Mouse (Mus musculus): ENCODE measurements around the gene Cd151. TPM values are rescaled to one million over a fixed set of nuclear protein-coding genes. Genes with fewer than 3 reads are reported as not detected.

Cd151 gene
- total and polyA plus RNA-seq, 2 experiments from 2014 or later, result 12.4 to 55.8 TPM

- H3K27me3 ChIP-seq (ENCODE audit: insufficient read depth, low read length), result peaks cover 30% of the 10 kb centered on the region
- peaks cover 16% of the 10 kb centered on the region for H3K36me3 ChIP-seq (ENCODE audit: insufficient read depth)
- H3K9me3 ChIP-seq (ENCODE audit: low read length), result no peaks in the 10 kb centered on the region
- H3K4me2 ChIP-seq (ENCODE audit: low read depth), result no peak overlapping the region
- H3K9ac ChIP-seq, result no peak overlapping the region
- no peak for ATAC-seq
- no peak for DNase-seq
- WGBS, result 90% methylated on average over 17 of the region's 17 CpGs
- no peak for TF ChIP-seq CTCF (IDR thresholded peaks at IDR 0.05; ENCODE audit: low read depth)
- H3K27ac ChIP-seq (ENCODE audit: low read depth, low read length), result no peak overlapping the region
- peaks cover 9% of the 10 kb centered on the region for H3K4me1 ChIP-seq (ENCODE audit: insufficient read depth)
- no peak overlapping the region for H3K4me3 ChIP-seq (ENCODE audit: low read depth, low read length)
Measured at GRCm38 (mm10) chr7:141459301-141459711, 7.9 kb upstream of the Cd151 start.

GRCm38 (mm10) chr7:141460001-141460390 is 7.2 kb upstream of the Cd151 start:
- DNase-seq, result no peak
- Histone ChIP-seq H3K27me3 (ENCODE audit: insufficient read depth, low read length) (peaks cover 36% of the 10 kb centered on the region), H3K4me2 (ENCODE audit: low read depth) (no peak overlapping the region), H3K4me1 (ENCODE audit: insufficient read depth) (peaks cover 9% of the 10 kb centered on the region), H3K9ac (no peak overlapping the region), H3K36me3 (ENCODE audit: insufficient read depth) (peaks cover 16% of the 10 kb centered on the region), H3K27ac (ENCODE audit: low read depth, low read length) (no peak overlapping the region), H3K9me3 (ENCODE audit: low read length) (no peaks in the 10 kb centered on the region), H3K4me3 (ENCODE audit: low read depth, low read length) (no peak overlapping the region)
- no peak for TF ChIP-seq CTCF (IDR thresholded peaks at IDR 0.05; ENCODE audit: low read depth)
- 77% methylated on average over 5 of the region's 5 CpGs for WGBS
- no peak for ATAC-seq

- Histone ChIP-seq H3K27ac (ENCODE audit: low read depth, low read length) (no peak within 1 kb of the TSS), H3K36me3 (ENCODE audit: insufficient read depth) (peaks cover 16% of the 10 kb centered on the region), H3K27me3 (ENCODE audit: insufficient read depth, low read length) (peaks cover 41% of the 10 kb centered on the region), H3K4me3 (ENCODE audit: low read depth, low read length) (peak within 1 kb of the TSS; percentile 34), H3K4me1 (ENCODE audit: insufficient read depth) (peaks cover 9% of the 10 kb centered on the region), H3K9me3 (ENCODE audit: low read length) (no peaks in the 10 kb centered on the region), H3K9ac (peak within 1 kb of the TSS; percentile 45), H3K4me2 (ENCODE audit: low read depth) (peak within 1 kb of the TSS; percentile 68)
- DNase-seq, result no peak
- WGBS, result 74% methylated on average over 15 of the region's 15 CpGs
- TF ChIP-seq CTCF (IDR thresholded peaks at IDR 0.05; ENCODE audit: low read depth), result no peak
- no peak for ATAC-seq
Measured at GRCm38 (mm10) chr7:141460391-141461113, 6.6 kb upstream of the Cd151 start, which contains the start of gene Cracr2b. TSS of gene Cracr2b (plus strand) at chr7:141461094.

- no peak for DNase-seq
- Histone ChIP-seq H3K4me2 (ENCODE audit: low read depth) (peak overlapping the region; percentile 68), H3K9ac (peak overlapping the region; percentile 45), H3K4me3 (ENCODE audit: low read depth, low read length) (peak overlapping the region; percentile 34), H3K27ac (ENCODE audit: low read depth, low read length) (no peak overlapping the region), H3K9me3 (ENCODE audit: low read length) (no peaks in the 10 kb centered on the region), H3K4me1 (ENCODE audit: insufficient read depth) (peaks cover under 1% of the 10 kb centered on the region; the same call in 1 of the 2 replicates), H3K27me3 (ENCODE audit: insufficient read depth, low read length) (peaks cover 48% of the 10 kb centered on the region), H3K36me3 (ENCODE audit: insufficient read depth) (peaks cover 16% of the 10 kb centered on the region)
- 3% methylated on average over 57 of the region's 59 CpGs for WGBS
- ATAC-seq, result no peak
- no peak; the same call in 1 of the 2 replicates for TF ChIP-seq CTCF (IDR thresholded peaks at IDR 0.05; ENCODE audit: low read depth)
Measured at GRCm38 (mm10) chr7:141461521-141462332, 5.5 kb upstream of the Cd151 start.

- Histone ChIP-seq H3K4me2 (ENCODE audit: low read depth) (peak overlapping the region; percentile 68), H3K9me3 (ENCODE audit: low read length) (no peaks in the 10 kb centered on the region), H3K4me1 (ENCODE audit: insufficient read depth) (peaks cover 6% of the 10 kb centered on the region; the same call in 1 of the 2 replicates), H3K27me3 (ENCODE audit: insufficient read depth, low read length) (peaks cover 48% of the 10 kb centered on the region), H3K27ac (ENCODE audit: low read depth, low read length) (no peak overlapping the region), H3K9ac (peak overlapping the region; percentile 45; the same call in 1 of the 2 replicates), H3K4me3 (ENCODE audit: low read depth, low read length) (peak overlapping the region; percentile 34; the same call in 1 of the 2 replicates), H3K36me3 (ENCODE audit: insufficient read depth) (peaks cover 16% of the 10 kb centered on the region)
- DNase-seq (no peak), ATAC-seq (no peak)
- TF ChIP-seq CTCF (IDR thresholded peaks at IDR 0.05; ENCODE audit: low read depth), result no peak
- 21% methylated on average over 5 of the region's 5 CpGs for WGBS
Measured at GRCm38 (mm10) chr7:141462333-141462821, 4.8 kb upstream of the Cd151 start.

- H3K9ac ChIP-seq, result no peak overlapping the region
- no peak for DNase-seq
- H3K27me3 ChIP-seq (ENCODE audit: insufficient read depth, low read length), result peaks cover 48% of the 10 kb centered on the region
- 23% methylated on average over 12 of the region's 12 CpGs for WGBS
- TF ChIP-seq CTCF (IDR thresholded peaks at IDR 0.05; ENCODE audit: low read depth), result no peak
- H3K4me1 ChIP-seq (ENCODE audit: insufficient read depth), result peaks cover 15% of the 10 kb centered on the region; the same call in 1 of the 2 replicates
- H3K4me2 ChIP-seq (ENCODE audit: low read depth), result peak overlapping the region; percentile 24
- no peak overlapping the region for H3K27ac ChIP-seq (ENCODE audit: low read depth, low read length)
- no peaks in the 10 kb centered on the region for H3K9me3 ChIP-seq (ENCODE audit: low read length)
- peaks cover 12% of the 10 kb centered on the region for H3K36me3 ChIP-seq (ENCODE audit: insufficient read depth)
- no peak for ATAC-seq
- H3K4me3 ChIP-seq (ENCODE audit: low read depth, low read length), result no peak overlapping the region
Measured at GRCm38 (mm10) chr7:141463824-141464602, 3.2 kb upstream of the Cd151 start.
